Mouse (Mus musculus) liver, embryonic 14.5 days (tissue): ENCODE results near the gene Rps6kc1.

Source experiments
- CTCF ChIP-seq: IDR thresholded peaks from 2 replicates; pipeline ENCODE4 v1.5.1; 2016; ENCODE audit warnings: antibody characterized with exemption, low read depth, control low read depth
- EP300 ChIP-seq: IDR thresholded peaks from 2 replicates; pipeline ENCODE4 v1.6.1; 2016; ENCODE audit warnings: antibody characterized with exemption, low read depth

DNA sequence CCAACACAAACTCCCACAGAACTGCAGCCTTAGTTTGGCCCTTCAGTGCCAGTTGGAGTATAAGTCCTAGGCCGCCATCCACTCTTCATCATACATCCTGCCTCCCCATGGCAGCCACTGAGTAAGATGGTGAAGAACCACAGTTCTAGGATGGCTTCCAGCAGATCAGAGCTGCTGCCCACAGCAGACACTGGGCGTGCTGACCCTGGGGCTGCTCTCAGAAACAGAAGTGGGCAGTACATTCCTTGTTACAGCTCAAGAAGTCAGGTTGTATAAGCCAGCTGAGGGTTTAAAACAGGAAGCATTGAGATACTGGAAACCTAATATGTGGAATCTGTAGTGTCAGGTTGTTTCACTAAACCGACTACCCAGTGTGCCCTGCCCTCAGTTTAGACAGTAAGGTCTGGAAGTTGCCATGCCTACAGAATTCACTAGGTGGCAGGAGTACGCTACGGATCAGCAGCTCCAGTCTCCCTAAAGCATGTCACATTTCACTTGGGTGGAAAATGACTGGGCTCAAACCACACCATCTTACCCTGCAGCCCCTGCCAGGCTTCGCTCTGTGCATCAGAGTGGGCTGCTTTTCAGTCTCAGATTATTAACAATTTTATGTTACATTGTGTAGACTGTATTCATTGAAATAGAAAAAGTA is 32.7 kb upstream of the Rps6kc1 start:
- TF ChIP-seq EP300 (no peak), CTCF (peak; percentile 81)
